Mouse (Mus musculus): ENCODE measurements around the gene Id4. TPM values are rescaled to one million over a fixed set of nuclear protein-coding genes. Genes with fewer than 3 reads are reported as not detected.

Gene Id4
- 105 and 146 TPM in 2 replicates for polyA plus RNA-seq (2014; fragmentation: Nextera tagmentation; extraction: Ambion mirVana)

DNA sequence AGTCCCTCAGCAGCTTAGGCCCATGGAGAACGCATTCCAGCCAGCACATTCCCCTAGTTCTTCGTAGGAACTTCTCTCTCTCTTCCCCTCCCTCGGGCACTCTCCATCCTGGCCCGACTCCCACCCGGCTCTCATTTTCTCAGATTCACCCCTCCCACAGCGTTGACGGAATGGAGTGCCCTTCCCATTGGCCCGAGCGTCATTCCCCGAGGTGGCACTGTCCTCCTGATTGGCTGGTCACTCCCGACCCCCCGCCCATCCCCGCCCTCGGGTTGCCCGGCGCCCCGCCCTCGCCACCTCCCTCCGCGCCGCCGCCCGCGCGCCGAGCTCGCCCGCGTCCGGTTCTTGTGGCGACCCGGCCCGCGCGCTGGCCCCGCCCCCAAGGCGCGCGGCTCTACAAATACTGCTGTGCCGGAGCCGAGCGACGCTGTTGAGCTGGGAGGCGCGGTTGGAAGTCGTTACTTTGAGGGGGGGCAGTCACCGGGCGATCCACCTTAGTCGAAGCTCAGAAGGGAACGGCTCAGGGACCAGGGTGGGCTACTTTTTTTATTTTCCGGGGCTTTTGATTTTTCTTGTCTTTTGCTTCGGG is at the start of gene Id4:
Gene Id4 (plus strand): TSS at position 539 of the 589 bp plus-strand sequence.
- peak within 1 kb of the TSS; percentile 99 for H3K9ac ChIP-seq (replicated peaks; ENCODE audit: low read depth, low read length)
- no peaks in the 10 kb centered on the region for H3K9me3 ChIP-seq (ENCODE audit: control insufficient read depth, low read length)
- under 1% methylated on average over 52 of the region's 52 CpGs for WGBS
- peaks cover 14% of the 10 kb centered on the region; the same call in 1 of the 2 replicates for H3K4me1 ChIP-seq (ENCODE audit: control insufficient read depth, insufficient read depth, low read length)
- H3K4me3 ChIP-seq (ENCODE audit: low read depth, low read length), result peak within 1 kb of the TSS; percentile 94
- H3K27ac ChIP-seq (ENCODE audit: low read depth, low read length), result peak within 1 kb of the TSS; percentile 96
- peak; percentile 98 for ATAC-seq (ENCODE audit: low read depth)
- H3K4me2 ChIP-seq (ENCODE audit: low read depth, low read length), result peak within 1 kb of the TSS; percentile 75
- no peaks in the 10 kb centered on the region for H3K36me3 ChIP-seq (ENCODE audit: control insufficient read depth, insufficient read depth, low read length)
- H3K27me3 ChIP-seq (ENCODE audit: control insufficient read depth, insufficient read depth, low read length), result no peaks in the 10 kb centered on the region

GRCm38 (mm10) chr13:48227136-48227535 is 33.9 kb upstream of the Id4 start:
- WGBS, result 27% methylated on average over 8 of the region's 8 CpGs
- H3K4me2 ChIP-seq (ENCODE audit: low read depth, low read length), result peak overlapping the region; percentile 33
- no peaks in the 10 kb centered on the region for H3K27me3 ChIP-seq (ENCODE audit: control insufficient read depth, insufficient read depth, low read length)
- no peaks in the 10 kb centered on the region for H3K36me3 ChIP-seq (ENCODE audit: control insufficient read depth, insufficient read depth, low read length)
- no peak for ATAC-seq (ENCODE audit: low read depth)
- no peak overlapping the region for H3K9ac ChIP-seq (replicated peaks; ENCODE audit: low read depth, low read length)
- no peaks in the 10 kb centered on the region for H3K9me3 ChIP-seq (ENCODE audit: control insufficient read depth, low read length)
- H3K4me3 ChIP-seq (ENCODE audit: low read depth, low read length), result no peak overlapping the region
- 0 out of 2 replicates have a peak, but pooled peaks cover 6% of the 10 kb centered on the region for H3K4me1 ChIP-seq (ENCODE audit: control insufficient read depth, insufficient read depth, low read length)
- H3K27ac ChIP-seq (ENCODE audit: low read depth, low read length), result peak overlapping the region; percentile 6; the same call in 1 of the 2 replicates

- Histone ChIP-seq H3K9me3 (ENCODE audit: control insufficient read depth, low read length) (no peaks in the 10 kb centered on the region), H3K9ac (replicated peaks; ENCODE audit: low read depth, low read length) (peak overlapping the region; percentile 61), H3K27ac (ENCODE audit: low read depth, low read length) (peak overlapping the region; percentile 95), H3K4me1 (ENCODE audit: control insufficient read depth, insufficient read depth, low read length) (0 out of 2 replicates have a peak, but pooled peaks cover 6% of the 10 kb centered on the region), H3K4me2 (ENCODE audit: low read depth, low read length) (peak overlapping the region; percentile 68), H3K36me3 (ENCODE audit: control insufficient read depth, insufficient read depth, low read length) (no peaks in the 10 kb centered on the region), H3K4me3 (ENCODE audit: low read depth, low read length) (peak overlapping the region; percentile 37), H3K27me3 (ENCODE audit: control insufficient read depth, insufficient read depth, low read length) (no peaks in the 10 kb centered on the region)
- peak; percentile 99 for ATAC-seq (ENCODE audit: low read depth)
- under 1% methylated on average over 38 of the region's 38 CpGs for WGBS
Observed at GRCm38 (mm10) chr13:48227712-48228111, 33.3 kb upstream of the Id4 start.

DNA sequence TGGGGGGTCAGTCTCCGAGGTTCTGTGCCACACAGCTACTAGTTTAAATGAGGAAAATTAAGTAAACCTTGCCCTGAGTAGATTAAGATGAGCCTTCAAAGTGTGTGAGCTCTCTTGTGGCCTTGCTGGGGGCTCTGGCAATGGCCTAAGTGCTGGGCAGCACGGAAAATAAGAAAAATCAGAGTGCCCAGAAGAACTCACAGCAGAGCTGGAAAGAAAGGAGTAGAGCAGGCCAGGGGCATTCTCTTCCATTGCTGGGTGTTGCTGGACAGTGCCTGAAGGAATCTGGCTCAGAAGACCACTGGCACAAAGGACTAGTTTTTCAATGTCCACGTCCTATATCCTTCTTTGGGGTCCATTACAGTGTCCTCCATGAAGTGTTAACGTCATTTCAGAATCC is 32.9 kb upstream of the Id4 start:
- 0 out of 2 replicates have a peak, but pooled peaks cover 6% of the 10 kb centered on the region for H3K4me1 ChIP-seq (ENCODE audit: control insufficient read depth, insufficient read depth, low read length)
- H3K27ac ChIP-seq (ENCODE audit: low read depth, low read length), result peak overlapping the region; percentile 95
- peak overlapping the region; percentile 61 for H3K9ac ChIP-seq (replicated peaks; ENCODE audit: low read depth, low read length)
- peak; percentile 39 for ATAC-seq (ENCODE audit: low read depth)
- WGBS, result 14% methylated on average over 4 of the region's 4 CpGs
- no peaks in the 10 kb centered on the region for H3K36me3 ChIP-seq (ENCODE audit: control insufficient read depth, insufficient read depth, low read length)
- H3K4me3 ChIP-seq (ENCODE audit: low read depth, low read length), result peak overlapping the region; percentile 37
- H3K9me3 ChIP-seq (ENCODE audit: control insufficient read depth, low read length), result no peaks in the 10 kb centered on the region
- no peaks in the 10 kb centered on the region for H3K27me3 ChIP-seq (ENCODE audit: control insufficient read depth, insufficient read depth, low read length)
- H3K4me2 ChIP-seq (ENCODE audit: low read depth, low read length), result peak overlapping the region; percentile 68

DNA sequence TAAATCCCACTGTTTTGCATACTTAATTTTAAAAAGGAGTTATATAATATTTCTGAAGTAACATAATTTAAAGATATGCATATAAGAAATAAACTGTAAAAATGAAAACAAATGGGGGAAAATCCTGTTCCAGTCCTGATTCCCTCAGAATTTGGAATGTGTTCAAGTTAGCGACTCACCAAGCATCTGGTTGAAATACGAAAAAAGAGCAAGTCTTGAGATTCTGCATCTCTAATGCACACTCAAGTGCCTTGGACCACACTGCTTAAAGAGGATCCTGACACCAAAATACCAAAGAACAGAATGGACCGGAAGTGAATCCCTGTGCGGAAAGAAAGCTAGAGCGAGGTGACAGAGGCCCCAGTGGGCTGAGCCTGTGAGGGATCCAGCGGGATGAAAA is 30.0 kb upstream of the Id4 start:
- peak overlapping the region; percentile 48; the same call in 1 of the 2 replicates for H3K27ac ChIP-seq (ENCODE audit: low read depth, low read length)

GRCm38 (mm10) chr13:48236436-48236835 is 24.6 kb upstream of the Id4 start:
- Histone ChIP-seq H3K4me3 (ENCODE audit: low read depth, low read length) (no peak overlapping the region), H3K9ac (replicated peaks; ENCODE audit: low read depth, low read length) (no peak overlapping the region), H3K27ac (ENCODE audit: low read depth, low read length) (no peak overlapping the region; the same call in 1 of the 2 replicates), H3K36me3 (ENCODE audit: control insufficient read depth, insufficient read depth, low read length) (no peaks in the 10 kb centered on the region), H3K27me3 (ENCODE audit: control insufficient read depth, insufficient read depth, low read length) (no peaks in the 10 kb centered on the region), H3K4me2 (ENCODE audit: low read depth, low read length) (no peak overlapping the region), H3K9me3 (ENCODE audit: control insufficient read depth, low read length) (no peaks in the 10 kb centered on the region), H3K4me1 (ENCODE audit: control insufficient read depth, insufficient read depth, low read length) (0 out of 2 replicates have a peak, but pooled peaks cover 2% of the 10 kb centered on the region)
- ATAC-seq (ENCODE audit: low read depth), result no peak
- 81% methylated on average over 4 of the region's 4 CpGs for WGBS

More for the DNA sequence above, 30.0 kb upstream of the Id4 start:
- Histone ChIP-seq H3K4me1 (ENCODE audit: control insufficient read depth, insufficient read depth, low read length) (0 out of 2 replicates have a peak, but pooled peaks cover 6% of the 10 kb centered on the region), H3K4me3 (ENCODE audit: low read depth, low read length) (no peak overlapping the region), H3K9ac (replicated peaks; ENCODE audit: low read depth, low read length) (no peak overlapping the region), H3K9me3 (ENCODE audit: control insufficient read depth, low read length) (no peaks in the 10 kb centered on the region), H3K4me2 (ENCODE audit: low read depth, low read length) (no peak overlapping the region), H3K27me3 (ENCODE audit: control insufficient read depth, insufficient read depth, low read length) (no peaks in the 10 kb centered on the region), H3K36me3 (ENCODE audit: control insufficient read depth, insufficient read depth, low read length) (no peaks in the 10 kb centered on the region)
- WGBS, result 54% methylated on average over 6 of the region's 6 CpGs
- no peak for ATAC-seq (ENCODE audit: low read depth)

DNA sequence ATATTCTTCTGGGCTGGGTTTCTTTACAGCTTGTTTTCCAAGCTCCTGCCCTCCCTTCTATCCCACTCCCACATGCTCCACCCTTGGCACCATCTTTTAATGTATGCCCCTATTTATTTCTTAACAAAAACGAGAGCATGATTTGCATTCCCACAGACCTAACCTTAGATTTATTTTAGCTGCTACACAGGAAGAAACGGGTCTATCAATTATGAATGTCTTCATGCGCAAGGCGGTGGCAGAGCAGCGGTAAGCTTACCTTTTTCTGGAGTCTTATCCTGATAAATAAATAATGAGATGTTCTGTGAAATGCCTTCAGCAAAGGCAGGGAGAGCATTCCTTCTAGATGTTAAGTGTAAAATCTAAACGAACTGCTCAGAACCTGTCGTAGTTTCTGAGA is 24.2 kb upstream of the Id4 start:
- 46% methylated on average over 7 of the region's 7 CpGs for WGBS
- Histone ChIP-seq H3K4me1 (ENCODE audit: control insufficient read depth, insufficient read depth, low read length) (no peaks in the 10 kb centered on the region), H3K4me3 (ENCODE audit: low read depth, low read length) (no peak overlapping the region), H3K4me2 (ENCODE audit: low read depth, low read length) (no peak overlapping the region), H3K36me3 (ENCODE audit: control insufficient read depth, insufficient read depth, low read length) (no peaks in the 10 kb centered on the region), H3K9me3 (ENCODE audit: control insufficient read depth, low read length) (no peaks in the 10 kb centered on the region), H3K27ac (ENCODE audit: low read depth, low read length) (no peak overlapping the region; the same call in 1 of the 2 replicates), H3K9ac (replicated peaks; ENCODE audit: low read depth, low read length) (no peak overlapping the region), H3K27me3 (ENCODE audit: control insufficient read depth, insufficient read depth, low read length) (no peaks in the 10 kb centered on the region)
- no peak for ATAC-seq (ENCODE audit: low read depth)

GRCm38 (mm10) chr13:48237516-48237915 is 23.5 kb upstream of the Id4 start:
- H3K27ac ChIP-seq (ENCODE audit: low read depth, low read length), result no peak overlapping the region
- ATAC-seq (ENCODE audit: low read depth), result no peak
- H3K27me3 ChIP-seq (ENCODE audit: control insufficient read depth, insufficient read depth, low read length), result no peaks in the 10 kb centered on the region
- no peak overlapping the region for H3K4me3 ChIP-seq (ENCODE audit: low read depth, low read length)
- no peaks in the 10 kb centered on the region for H3K36me3 ChIP-seq (ENCODE audit: control insufficient read depth, insufficient read depth, low read length)
- H3K9ac ChIP-seq (replicated peaks; ENCODE audit: low read depth, low read length), result no peak overlapping the region
- no peaks in the 10 kb centered on the region for H3K9me3 ChIP-seq (ENCODE audit: control insufficient read depth, low read length)
- H3K4me1 ChIP-seq (ENCODE audit: control insufficient read depth, insufficient read depth, low read length), result no peaks in the 10 kb centered on the region
- WGBS, result 23% methylated on average over 4 of the region's 4 CpGs
- H3K4me2 ChIP-seq (ENCODE audit: low read depth, low read length), result no peak overlapping the region

DNA sequence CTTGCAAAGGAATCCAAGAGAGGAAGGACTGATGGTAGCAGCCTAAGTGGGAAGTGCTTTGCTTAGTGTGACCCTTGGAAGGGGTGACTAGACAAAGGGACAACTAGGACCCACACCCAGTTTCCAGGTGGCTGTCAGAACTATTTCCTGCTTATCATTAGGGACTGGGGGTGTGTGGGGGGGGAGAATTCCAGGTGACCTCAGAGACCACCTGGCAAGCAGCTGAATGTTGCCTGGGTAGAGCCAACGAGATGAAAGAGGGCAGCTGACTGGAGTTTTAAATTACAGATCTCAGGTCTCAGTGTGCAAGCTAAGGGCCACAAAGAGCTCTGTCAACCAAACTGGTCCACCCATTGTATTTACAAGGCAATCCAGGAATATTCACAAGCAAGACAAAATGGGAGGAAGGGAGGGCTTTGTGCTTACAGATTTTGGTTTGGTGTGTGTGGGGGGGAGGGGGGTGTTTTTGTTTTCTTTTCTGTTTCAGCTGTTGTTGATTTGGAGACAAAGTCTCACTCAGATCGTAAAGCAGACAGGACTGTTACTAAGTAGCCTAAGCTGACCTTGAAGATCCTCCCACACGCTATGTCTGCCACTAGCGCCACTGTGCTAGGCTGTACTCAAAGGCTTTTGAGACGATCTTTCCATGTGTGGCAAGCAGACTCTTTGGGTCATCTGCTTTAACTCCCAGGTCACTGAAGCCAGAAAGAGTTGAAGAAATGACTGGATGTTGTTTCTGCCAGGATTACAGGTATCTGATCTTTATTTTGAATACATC is 15.6 kb upstream of the Id4 start:
- Histone ChIP-seq H3K9ac (replicated peaks; ENCODE audit: low read depth, low read length) (no peak overlapping the region), H3K4me1 (ENCODE audit: control insufficient read depth, insufficient read depth, low read length) (no peaks in the 10 kb centered on the region), H3K4me3 (ENCODE audit: low read depth, low read length) (no peak overlapping the region), H3K9me3 (ENCODE audit: control insufficient read depth, low read length) (no peaks in the 10 kb centered on the region), H3K27me3 (ENCODE audit: control insufficient read depth, insufficient read depth, low read length) (no peaks in the 10 kb centered on the region), H3K4me2 (ENCODE audit: low read depth, low read length) (no peak overlapping the region), H3K36me3 (ENCODE audit: control insufficient read depth, insufficient read depth, low read length) (no peaks in the 10 kb centered on the region), H3K27ac (ENCODE audit: low read depth, low read length) (no peak overlapping the region)
- 32% methylated on average over 5 of the region's 5 CpGs for WGBS
- no peak for ATAC-seq (ENCODE audit: low read depth)

Measured in neural tube, embryonic 14.5 days (tissue).